Mouse (Mus musculus) WW6 (cell line): ENCODE results near the gene Aggf1.
"Not testable (repeated sequence)": the region's sequence is repeated elsewhere in the genome, so short reads cannot be mapped to it uniquely, and the experiment has no call there.

ENCODE experiments used
- DNase-seq: peaks from one replicate; pipeline ENCODE4 v3.0.0-alpha.2; 2013; ENCODE audit warnings: low read depth, low spot score

Aggf1 gene

DNA sequence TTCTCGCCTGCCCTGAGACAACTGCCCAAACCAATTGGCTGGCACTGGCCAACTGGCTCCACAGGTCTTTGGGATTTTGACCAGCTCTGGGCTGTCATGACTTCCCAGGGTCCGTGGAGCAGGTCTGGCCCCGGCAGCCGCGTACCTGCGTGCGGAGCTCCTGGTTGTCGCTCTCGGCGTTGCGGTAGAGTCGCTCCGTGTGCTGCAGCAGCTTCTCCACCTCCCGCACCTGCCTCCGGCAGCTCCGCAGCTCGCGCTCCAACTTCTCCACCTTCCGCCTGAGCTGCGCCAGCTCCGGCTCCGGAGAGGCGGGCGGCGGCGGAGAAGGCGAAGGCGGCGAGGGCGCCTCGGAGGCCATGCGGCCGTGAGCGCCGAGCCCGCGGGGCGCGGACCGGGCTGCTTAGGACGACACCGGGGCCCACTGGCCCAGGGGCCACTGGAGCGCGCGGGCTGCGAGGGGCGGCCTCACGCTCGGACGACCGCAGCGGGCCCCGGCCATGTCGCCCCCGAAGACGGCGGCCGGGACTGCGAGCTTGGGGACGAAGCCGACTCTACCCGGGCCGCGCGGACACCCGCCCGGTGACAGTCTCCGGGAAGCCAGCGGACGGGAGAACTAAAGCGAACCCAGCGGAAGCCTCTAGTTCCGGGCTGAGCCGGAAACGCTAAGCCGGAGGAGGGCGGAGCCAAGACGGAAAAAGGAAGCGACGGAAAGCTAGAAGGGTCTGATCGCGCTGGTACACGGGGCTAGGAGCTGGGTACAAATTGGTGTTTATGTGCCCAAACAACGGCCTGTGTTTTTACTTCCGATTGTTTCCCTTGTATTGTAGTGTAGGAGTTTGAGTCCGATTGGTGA is at the start of gene Aggf1:
Aggf1 (minus strand) TSS at position 652 of the 853 bp plus-strand sequence.
- peak; percentile 71 for DNase-seq

DNA sequence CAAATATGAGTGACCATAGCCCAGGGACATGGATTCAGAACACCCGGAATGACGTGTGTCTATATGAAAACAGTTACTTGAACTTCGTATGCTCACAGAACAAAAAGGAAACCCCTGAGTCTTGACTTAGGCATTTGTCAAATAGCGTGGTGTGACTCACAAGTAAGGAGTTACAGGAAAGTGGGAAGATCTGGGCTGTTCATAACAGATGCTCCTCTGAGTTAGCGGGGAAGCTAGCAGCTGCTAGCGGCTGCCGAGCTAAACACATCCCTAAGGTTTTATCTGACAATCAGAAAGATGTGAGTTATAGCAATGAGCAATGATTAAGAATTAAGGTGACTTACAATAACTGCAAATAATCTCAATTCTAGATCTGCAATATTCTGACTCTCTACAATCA is 49.8 kb upstream of the Aggf1 start:
- no peak for DNase-seq

- DNase-seq = no peak
These were observed 44.1 kb upstream of the Aggf1 start for GRCm38 (mm10) chr13:95419204-95419749.

DNA sequence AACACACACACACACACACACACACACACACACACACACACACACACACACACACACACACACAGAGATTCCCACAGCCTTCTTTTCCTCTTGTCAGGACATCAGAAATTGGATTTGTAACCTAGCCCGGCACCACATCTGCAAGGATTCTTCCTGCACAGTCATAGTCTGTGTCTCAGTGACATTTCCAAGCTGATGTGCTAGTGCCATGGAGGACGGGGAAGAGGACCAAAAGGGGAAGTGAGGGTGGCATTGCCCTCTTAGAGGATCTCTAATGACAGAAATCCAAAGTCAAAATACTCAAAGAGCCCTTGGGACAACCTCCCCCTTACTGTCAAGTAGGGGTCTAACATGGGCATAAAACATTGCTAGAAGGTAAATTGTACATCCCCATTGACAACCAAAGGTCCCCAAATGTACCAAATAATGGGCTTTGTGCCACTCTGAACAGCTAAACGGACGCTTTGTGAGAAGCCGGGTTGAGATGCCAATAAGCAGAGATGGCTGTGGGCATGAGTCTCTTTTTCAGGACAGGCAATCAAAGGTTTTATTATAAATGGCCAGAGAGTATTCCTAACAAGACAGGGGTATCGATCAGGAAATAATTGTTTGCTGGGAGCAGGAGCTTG is 43.5 kb upstream of the Aggf1 start:
- no peak for DNase-seq

GRCm38 (mm10) chr13:95412257-95412656 is 37.1 kb upstream of the Aggf1 start:
- DNase-seq = no peak

- DNase-seq = no peak
These were observed 18.1 kb upstream of the Aggf1 start for GRCm38 (mm10) chr13:95393242-95393641.

- peak; percentile 49 for DNase-seq
These were observed 15.0 kb upstream of the Aggf1 start for GRCm38 (mm10) chr13:95389866-95390865.

DNA sequence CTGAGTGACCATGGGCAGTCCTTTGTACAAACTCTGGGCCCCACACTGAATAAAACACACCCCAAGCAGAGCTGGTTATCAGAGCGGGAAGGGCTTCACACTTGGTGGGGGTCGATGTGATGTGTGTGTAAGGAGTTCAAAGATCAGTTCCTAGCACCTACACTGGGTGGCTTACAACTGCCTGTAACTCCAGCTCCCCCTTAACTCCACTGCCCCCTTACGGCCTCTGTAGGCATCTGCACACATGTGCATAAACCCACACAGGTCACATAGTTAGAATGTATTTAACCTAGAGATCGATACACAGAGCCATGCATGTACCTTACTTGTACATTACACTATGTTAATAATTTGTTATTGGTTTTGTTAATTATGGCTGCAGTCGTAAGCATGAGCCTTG is 13.1 kb upstream of the Aggf1 start:
- no peak for DNase-seq

DNA sequence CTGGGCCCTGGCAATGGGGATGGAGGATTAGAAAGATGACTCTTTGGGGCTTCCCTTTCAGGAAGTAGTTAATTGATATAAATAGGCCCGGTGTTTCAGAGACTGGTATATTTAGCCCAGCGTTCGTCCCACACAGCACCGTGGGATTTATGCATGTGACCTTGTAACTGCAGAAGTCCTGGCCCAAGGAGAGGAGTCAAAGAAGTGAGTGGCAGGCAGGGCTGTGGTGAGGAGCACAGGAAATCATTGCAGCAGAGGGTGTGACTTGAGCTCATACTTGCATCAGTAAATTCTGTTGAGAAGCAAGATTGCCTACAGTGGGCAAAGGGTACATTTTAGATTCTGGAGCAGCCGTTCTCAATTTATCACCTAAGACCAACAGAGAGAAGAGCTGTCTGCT is 7.3 kb upstream of the Aggf1 start:
- no peak for DNase-seq

- DNase-seq = no peak
These were observed 3.5 kb upstream of the Aggf1 start for GRCm38 (mm10) chr13:95378696-95379095.

- not testable (repeated sequence) for DNase-seq
These were observed 1.6 kb upstream of the Aggf1 start for GRCm38 (mm10) chr13:95376689-95377289.

- DNase-seq = no peak
These were observed 382 bp upstream of the Aggf1 start for GRCm38 (mm10) chr13:95375554-95375914.

DNA sequence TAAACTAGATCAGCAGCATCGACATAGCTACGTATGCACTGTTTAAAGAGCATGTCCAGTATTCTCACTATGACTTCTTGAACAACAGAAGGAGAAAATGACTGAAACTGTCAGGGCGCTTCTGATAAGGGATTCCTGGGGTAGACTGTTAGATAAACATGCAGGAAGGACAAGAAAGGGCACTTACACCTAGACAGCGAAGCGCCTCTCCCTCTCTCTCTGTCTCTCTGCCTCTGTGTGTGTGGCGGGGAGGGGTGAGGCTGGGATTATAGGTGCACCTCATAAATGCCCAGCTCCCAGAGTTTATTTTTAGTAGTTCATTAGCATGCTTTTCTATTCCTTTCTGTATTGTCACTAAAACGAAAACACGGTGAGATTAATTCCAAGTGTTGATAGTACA is 8.8 kb downstream of the Aggf1 start:
- DNase-seq = no peak

- no peak for DNase-seq
These were observed 11.7 kb downstream of the Aggf1 start for GRCm38 (mm10) chr13:95363440-95363839.

DNA sequence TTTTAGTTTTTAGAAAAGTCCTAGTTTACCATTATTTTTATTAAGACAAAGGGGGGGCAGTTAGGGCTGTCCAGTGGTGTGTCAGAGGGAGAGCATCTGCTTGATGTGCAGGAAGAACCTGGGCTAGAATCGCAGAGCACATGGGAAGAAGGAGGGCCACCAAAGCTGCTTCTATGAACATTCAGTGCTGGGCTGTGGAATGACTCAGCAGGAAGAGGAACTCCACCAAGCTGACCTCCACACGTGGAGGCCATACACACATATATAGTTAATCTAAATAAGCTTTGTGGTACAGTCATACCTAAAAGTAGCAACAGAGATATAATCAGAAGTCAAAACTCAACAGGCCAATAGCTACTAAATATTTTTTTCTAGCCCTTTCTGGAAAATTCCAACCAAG is 16.9 kb downstream of the Aggf1 start:
- no peak for DNase-seq

DNA sequence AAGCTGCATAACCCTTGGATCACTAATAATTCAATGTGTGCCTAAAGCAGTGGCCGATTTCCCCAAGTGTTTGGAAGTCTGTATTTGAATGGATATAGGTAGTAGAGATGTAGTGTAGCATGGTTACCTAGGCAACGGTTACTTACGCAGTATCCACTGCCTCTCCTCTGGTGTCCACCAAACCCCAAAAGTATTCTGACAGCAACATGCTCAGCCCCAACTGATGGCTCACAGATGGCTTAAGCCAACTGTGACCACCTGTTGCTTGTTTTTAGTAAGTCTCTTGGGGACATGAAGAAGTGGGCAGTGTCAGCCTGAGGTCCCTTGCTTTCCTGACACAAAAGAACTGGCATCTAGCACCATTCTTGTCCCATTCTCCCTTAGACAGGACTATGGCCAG is 26.7 kb downstream of the Aggf1 start:
- no peak for DNase-seq

DNA sequence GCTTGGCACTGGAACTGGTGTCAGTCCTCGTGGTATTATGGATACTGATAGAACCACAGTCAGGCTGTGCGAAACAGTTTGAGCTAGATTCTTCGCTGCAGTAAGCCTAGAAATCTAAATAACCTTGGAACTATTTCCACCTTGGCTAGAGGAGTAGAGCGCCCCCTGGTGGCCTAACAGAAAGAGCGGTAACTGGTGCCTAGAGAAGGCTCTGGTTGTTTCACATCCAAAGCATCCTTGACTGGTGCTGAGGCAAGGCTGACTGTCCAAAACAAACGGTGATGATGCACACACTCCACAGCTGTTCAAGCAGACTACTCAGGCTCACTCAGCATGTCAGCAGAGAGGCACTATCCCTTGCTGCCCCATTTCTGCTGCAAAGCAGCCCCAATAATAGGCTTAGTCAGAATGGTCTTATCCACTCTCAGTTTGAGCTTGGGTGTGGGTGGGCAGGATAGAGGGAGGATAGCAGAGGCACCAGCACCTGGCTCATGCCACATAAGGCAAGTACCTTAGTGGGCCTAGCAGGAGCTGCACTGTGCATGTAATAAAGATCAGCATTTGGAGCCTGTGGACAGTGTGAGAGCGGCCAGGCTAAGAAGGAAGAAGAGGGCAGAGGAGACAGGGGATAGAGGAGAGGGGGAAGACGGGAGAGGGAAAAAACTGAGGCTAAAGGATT is 28.0 kb downstream of the Aggf1 start:
- DNase-seq = peak; percentile 29

- DNase-seq = no peak
These were observed 29.3 kb downstream of the Aggf1 start for GRCm38 (mm10) chr13:95345869-95346268.

- DNase-seq = no peak
These were observed 31.7 kb downstream of the Aggf1 start for GRCm38 (mm10) chr13:95343470-95343869.

GRCm38 (mm10) chr13:95336122-95336677 is 39.0 kb downstream of the Aggf1 start:
- peak; percentile 24 for DNase-seq
